Mouse (Mus musculus) bone marrow, adult 2 months (tissue): ENCODE results near the gene Nbl1. TPM values are rescaled to one million over a fixed set of nuclear protein-coding genes. Genes with fewer than 3 reads are reported as not detected.

Experiments
- H3K27ac ChIP-seq: fragments of 200-500 bp; 2 replicates; pipeline ENCODE4 v1.5.1; 2012; ENCODE audit warnings: low read depth, mild to moderate bottlenecking, control low read depth, inconsistent platforms, low read length; ENCODE audit not compliant: control insufficient read depth, poor library complexity, insufficient read depth
- H3K4me1 ChIP-seq: fragments of 200-500 bp; 2 replicates; pipeline ENCODE4 v1.6.1; 2011; ENCODE audit warnings: low read length; ENCODE audit not compliant: control insufficient read depth, insufficient read depth
- H3K4me3 ChIP-seq: fragments of 200-500 bp; replicated peaks from 2 replicates; pipeline ENCODE3; 2011; ENCODE audit warnings: mild to moderate bottlenecking, low read depth, low read length, control low read depth; ENCODE audit not compliant: control insufficient read depth
- CTCF ChIP-seq: fragments of 200-500 bp; IDR thresholded peaks from 2 replicates; pipeline ENCODE4 v1.5.1; 2011; ENCODE audit warnings: low read length, control low read depth; ENCODE audit not compliant: control insufficient read depth, insufficient read depth
- POLR2A ChIP-seq: fragments of 200-500 bp; IDR thresholded peaks from 2 replicates; pipeline ENCODE4 v1.6.1; 2011; ENCODE audit warnings: low read depth, mild to moderate bottlenecking, control low read depth, low read length, borderline replicate concordance; ENCODE audit not compliant: control insufficient read depth
- WGBS: fragments of 180-500 bp; shearing (Covaris S2); methylation state at CpG from one replicate; pipeline ENCODE4 v1.1.7; 2018; 5-methylcytosine and 5-hydroxymethylcytosine counted together
- polyA plus RNA-seq: library from polyadenylated mRNA; stranded (reverse); fragments of >200 nt; gene quantifications from 2 replicates; pipeline ENCODE4 v1.2.4, GENCODE M21; 2011; ENCODE audit warnings: low replicate concordance; ENCODE audit not compliant: missing spikeins, insufficient read depth, insufficient read length

The Nbl1 gene
- 1.8 and 2.0 TPM in 2 replicates for polyA plus RNA-seq

- 2% methylated on average over 103 of the region's 105 CpGs for WGBS
- no peak for TF ChIP-seq POLR2A
- TF ChIP-seq CTCF = no peak
- H3K4me1 ChIP-seq = no peaks in the 10 kb centered on the region
- H3K4me3 ChIP-seq = no peak within 1 kb of the TSS
- no peak within 1 kb of the TSS for H3K27ac ChIP-seq
These were observed at the start of gene Nbl1 for GRCm38 (mm10) chr4:139092356-139093195. Gene Nbl1 (minus strand): TSS chr4:139092993.

DNA sequence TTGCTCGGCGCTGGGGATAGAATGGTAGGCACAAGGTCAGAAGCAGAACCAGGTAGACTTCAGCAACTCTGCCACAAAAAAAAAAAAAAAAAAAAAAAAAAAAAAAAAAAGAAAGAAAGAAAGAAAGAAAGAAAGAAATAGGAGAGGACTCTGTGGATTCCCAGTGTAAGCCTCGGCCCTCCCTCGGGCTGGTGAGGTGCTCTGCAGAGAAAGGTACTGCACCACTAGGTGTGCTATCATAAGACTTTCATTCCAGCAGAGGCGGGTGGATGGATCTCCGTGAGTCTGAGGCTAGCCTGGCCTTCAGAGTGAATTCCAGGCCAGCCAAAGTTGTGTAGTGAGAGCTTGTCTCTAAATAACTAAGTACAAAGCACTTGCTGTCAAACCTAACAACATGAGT lies 49.0 kb upstream of the Nbl1 start:
- Histone ChIP-seq H3K4me3 (no peak overlapping the region), H3K27ac (no peak overlapping the region), H3K4me1 (no peaks in the 10 kb centered on the region)
- no peak for TF ChIP-seq CTCF
- no peak for TF ChIP-seq POLR2A
- 57% methylated on average over 6 of the region's 6 CpGs for WGBS

- 64% methylated on average over 2 of the region's 2 CpGs for WGBS
- peak; percentile 66 for TF ChIP-seq CTCF
- TF ChIP-seq POLR2A = no peak
- Histone ChIP-seq H3K4me1 (no peaks in the 10 kb centered on the region), H3K27ac (no peak overlapping the region), H3K4me3 (no peak overlapping the region)
These were observed 47.5 kb upstream of the Nbl1 start for GRCm38 (mm10) chr4:139140267-139140666.

DNA sequence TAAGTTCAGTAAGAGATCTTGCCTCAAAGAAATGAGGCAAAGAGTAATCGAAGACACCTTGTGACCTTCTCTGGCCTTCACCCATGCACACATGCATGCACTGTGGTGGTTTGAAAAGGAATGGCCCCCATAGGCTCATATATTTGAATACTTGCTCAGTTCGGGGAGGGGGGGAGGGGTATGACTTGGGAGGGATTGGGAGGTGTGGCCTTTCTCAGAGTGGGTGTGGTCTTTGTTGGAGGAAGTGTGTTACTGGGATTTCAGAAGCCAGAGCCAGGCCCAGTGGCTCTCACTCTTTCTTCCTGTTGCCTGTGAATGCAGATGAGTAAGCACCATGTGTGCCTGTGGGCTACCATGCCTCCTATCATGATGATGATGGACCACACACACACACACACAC lies 43.2 kb upstream of the Nbl1 start:
- WGBS = 84% methylated on average over 2 of the region's 2 CpGs
- Histone ChIP-seq H3K4me3 (no peak overlapping the region), H3K27ac (no peak overlapping the region), H3K4me1 (no peaks in the 10 kb centered on the region)
- TF ChIP-seq POLR2A = no peak
- TF ChIP-seq CTCF = no peak

GRCm38 (mm10) chr4:139133109-139133508 lies 40.3 kb upstream of the Nbl1 start:
- Histone ChIP-seq H3K4me1 (peaks cover 3% of the 10 kb centered on the region), H3K4me3 (no peak overlapping the region), H3K27ac (no peak overlapping the region)
- 71% methylated on average over 5 of the region's 5 CpGs for WGBS
- TF ChIP-seq CTCF = no peak
- TF ChIP-seq POLR2A = no peak

- Histone ChIP-seq H3K4me1 (peaks cover 3% of the 10 kb centered on the region), H3K4me3 (no peak overlapping the region), H3K27ac (no peak overlapping the region)
- no peak for TF ChIP-seq CTCF
- no peak for TF ChIP-seq POLR2A
- WGBS = 72% methylated on average over 14 of the region's 14 CpGs
These were observed 39.3 kb upstream of the Nbl1 start for GRCm38 (mm10) chr4:139131858-139132672.

DNA sequence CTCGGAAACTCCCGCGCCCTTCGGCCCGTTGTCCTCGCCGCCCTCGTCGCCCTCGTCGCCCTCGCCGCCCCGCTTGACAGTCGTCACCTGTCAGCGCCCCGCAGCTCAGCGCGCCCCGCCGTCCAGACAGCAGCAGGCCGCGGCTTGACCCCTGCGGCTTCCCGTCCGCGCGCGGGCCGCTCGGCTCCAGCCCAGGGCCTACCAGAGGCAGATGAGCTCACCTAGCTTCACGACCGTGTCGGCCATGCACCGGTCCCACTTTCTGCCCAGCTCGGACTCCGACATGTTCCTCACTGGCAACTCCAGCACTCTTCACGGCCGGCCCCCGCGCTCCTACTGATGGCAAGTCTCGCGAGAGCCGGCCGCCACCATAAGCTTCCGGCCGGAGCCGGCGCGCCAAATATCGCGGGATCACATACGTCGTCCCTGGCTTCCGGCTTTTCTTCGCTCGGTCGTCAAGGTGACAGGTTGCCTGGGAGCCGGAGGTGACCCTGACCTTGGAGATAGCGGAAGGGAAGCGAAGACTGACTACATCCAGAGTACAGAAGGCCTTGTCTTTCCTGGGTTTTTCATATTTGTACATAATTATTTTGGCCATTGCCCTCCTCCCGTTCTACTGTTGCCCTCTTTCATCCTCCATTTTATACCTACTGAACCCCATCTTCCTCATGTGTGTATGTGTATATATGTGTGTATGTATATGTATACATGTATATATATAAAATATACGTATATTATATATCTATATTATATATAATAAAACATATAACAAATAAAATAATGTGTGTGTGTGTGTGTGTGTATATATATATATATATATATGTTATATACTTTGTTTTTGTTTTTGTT lies 38.1 kb upstream of the Nbl1 start, which contains the start of gene Minos1:
Minos1 (minus strand) TSS at position 413 of the 849 bp plus-strand sequence.
- TF ChIP-seq CTCF (no peak), POLR2A (peak; percentile 90)
- WGBS = under 1% methylated on average over 63 of the region's 63 CpGs
- peak within 1 kb of the TSS; percentile 96 for H3K27ac ChIP-seq

More for the DNA sequence above, 38.1 kb upstream of the Nbl1 start, which contains the start of gene Minos1:
- H3K4me3 ChIP-seq = peak within 1 kb of the TSS; percentile 100
- H3K4me1 ChIP-seq = peaks cover 3% of the 10 kb centered on the region
